Mouse (Mus musculus) cortical plate, adult 2 months (tissue): Measurements from ENCODE around the gene Nectin2.

Experiments
- CTCF ChIP-seq: fragments of 200-500 bp; IDR thresholded peaks from 2 replicates; pipeline ENCODE4 v1.5.1; 2011; ENCODE audit warnings: mild to moderate bottlenecking, control low read depth, low read length; ENCODE audit not compliant: insufficient read depth; ENCODE audit errors: extremely low read depth
- POLR2A ChIP-seq: fragments of 200-500 bp; IDR thresholded peaks from 2 replicates; pipeline ENCODE4 v1.6.1; 2011; ENCODE audit warnings: mild to moderate bottlenecking, low read length, control low read depth; ENCODE audit not compliant: insufficient read depth; ENCODE audit errors: extremely low read depth

DNA sequence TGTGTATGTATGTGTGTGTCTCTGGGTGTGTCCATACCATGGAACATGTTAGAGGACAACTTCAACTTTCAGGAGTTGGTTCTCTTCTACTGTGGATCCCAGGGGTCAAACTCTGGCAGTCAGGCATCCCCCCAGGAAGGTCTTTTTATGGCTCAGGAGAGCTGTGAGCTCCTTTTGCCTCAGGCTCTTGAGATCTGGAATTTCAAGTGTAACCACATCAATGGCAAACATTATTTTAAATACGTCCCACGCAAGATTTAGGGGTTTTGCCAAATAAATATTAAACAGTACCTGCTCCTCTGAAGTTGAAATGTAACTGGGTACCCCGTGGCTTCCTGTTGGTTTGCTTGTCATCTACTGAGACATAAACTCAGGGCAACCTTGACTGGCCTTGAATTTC lies 67.3 kb downstream of the Nectin2 start:
- TF ChIP-seq CTCF (no peak), POLR2A (no peak)
